Mouse (Mus musculus): ENCODE results near the gene Asphd2. TPM values are rescaled to one million over a fixed set of nuclear protein-coding genes. Genes with fewer than 3 reads are reported as not detected.

Asphd2 gene
- polyA plus RNA-seq, 1 experiment from 2014 or later, result 5.9 TPM

GRCm38 (mm10) chr5:112367338-112367737 lies 27.3 kb downstream of the Asphd2 start:
- ATAC-seq (replicated peaks; ENCODE audit: low FRiP score, low read depth), result no peak

GRCm38 (mm10) chr5:112366879-112367278 lies 27.8 kb downstream of the Asphd2 start:
- WGBS, result 94% methylated on average over 6 of the region's 6 CpGs
- no peaks in the 10 kb centered on the region for H3K4me1 ChIP-seq (replicated peaks; ENCODE audit: insufficient read depth, low read length)
- no peak overlapping the region for H3K9ac ChIP-seq (ENCODE audit: low read depth, low read length)
- no peaks in the 10 kb centered on the region for H3K9me3 ChIP-seq (replicated peaks; ENCODE audit: low read length)
- DNase-seq (ENCODE audit: low spot score), result no peak
- H3K36me3 ChIP-seq (ENCODE audit: insufficient read depth, low read length), result peaks cover 41% of the 10 kb centered on the region
- H3K4me3 ChIP-seq (replicated peaks; ENCODE audit: low read depth, low read length), result no peak overlapping the region
- ATAC-seq (replicated peaks; ENCODE audit: low FRiP score, low read depth), result no peak
- no peaks in the 10 kb centered on the region for H3K27me3 ChIP-seq (ENCODE audit: insufficient read depth, low read length)
- H3K27ac ChIP-seq, result no peak overlapping the region
- no peak overlapping the region for H3K4me2 ChIP-seq (ENCODE audit: low read length)
- TF ChIP-seq CTCF (IDR thresholded peaks at IDR 0.05; ENCODE audit: low read depth), result no peak

More at GRCm38 (mm10) chr5:112367338-112367737, 27.3 kb downstream of the Asphd2 start:
- 89% methylated on average over 4 of the region's 4 CpGs for WGBS
- H3K27ac ChIP-seq, result no peak overlapping the region
- H3K9ac ChIP-seq (ENCODE audit: low read depth, low read length), result no peak overlapping the region
- no peak for DNase-seq (ENCODE audit: low spot score)
- peaks cover 41% of the 10 kb centered on the region for H3K36me3 ChIP-seq (ENCODE audit: insufficient read depth, low read length)
- TF ChIP-seq CTCF (IDR thresholded peaks at IDR 0.05; ENCODE audit: low read depth), result peak; percentile 17; the same call in 1 of the 2 replicates
- no peak overlapping the region for H3K4me3 ChIP-seq (replicated peaks; ENCODE audit: low read depth, low read length)
- no peaks in the 10 kb centered on the region for H3K9me3 ChIP-seq (replicated peaks; ENCODE audit: low read length)
- H3K27me3 ChIP-seq (ENCODE audit: insufficient read depth, low read length), result no peaks in the 10 kb centered on the region
- no peaks in the 10 kb centered on the region for H3K4me1 ChIP-seq (replicated peaks; ENCODE audit: insufficient read depth, low read length)
- no peak overlapping the region for H3K4me2 ChIP-seq (ENCODE audit: low read length)

- no peak for TF ChIP-seq CTCF (IDR thresholded peaks at IDR 0.05; ENCODE audit: low read depth)
- H3K36me3 ChIP-seq (ENCODE audit: insufficient read depth, low read length), result peaks cover 34% of the 10 kb centered on the region
- ATAC-seq (replicated peaks; ENCODE audit: low FRiP score, low read depth), result no peak
These were observed 30.4 kb downstream of the Asphd2 start for GRCm38 (mm10) chr5:112364184-112364797.

GRCm38 (mm10) chr5:112360077-112360476 lies 34.6 kb downstream of the Asphd2 start:
- no peak for TF ChIP-seq CTCF (IDR thresholded peaks at IDR 0.05; ENCODE audit: low read depth)
- WGBS, result 90% methylated on average over 3 of the region's 3 CpGs
- ATAC-seq (replicated peaks; ENCODE audit: low FRiP score, low read depth) (no peak), DNase-seq (ENCODE audit: low spot score) (no peak)
- Histone ChIP-seq H3K9ac (ENCODE audit: low read depth, low read length) (no peak overlapping the region), H3K9me3 (replicated peaks; ENCODE audit: low read length) (no peaks in the 10 kb centered on the region), H3K27me3 (ENCODE audit: insufficient read depth, low read length) (no peaks in the 10 kb centered on the region), H3K4me1 (replicated peaks; ENCODE audit: insufficient read depth, low read length) (no peaks in the 10 kb centered on the region), H3K36me3 (ENCODE audit: insufficient read depth, low read length) (peaks cover 16% of the 10 kb centered on the region), H3K4me3 (replicated peaks; ENCODE audit: low read depth, low read length) (no peak overlapping the region), H3K27ac (no peak overlapping the region), H3K4me2 (ENCODE audit: low read length) (no peak overlapping the region)

More at GRCm38 (mm10) chr5:112364184-112364797, 30.4 kb downstream of the Asphd2 start:
- WGBS, result 73% methylated on average over 10 of the region's 10 CpGs
- no peak overlapping the region for H3K4me2 ChIP-seq (ENCODE audit: low read length)
- H3K4me3 ChIP-seq (replicated peaks; ENCODE audit: low read depth, low read length), result no peak overlapping the region
- no peak overlapping the region for H3K9ac ChIP-seq (ENCODE audit: low read depth, low read length)
- no peak overlapping the region for H3K27ac ChIP-seq
- H3K4me1 ChIP-seq (replicated peaks; ENCODE audit: insufficient read depth, low read length), result no peaks in the 10 kb centered on the region
- H3K27me3 ChIP-seq (ENCODE audit: insufficient read depth, low read length), result no peaks in the 10 kb centered on the region
- H3K9me3 ChIP-seq (replicated peaks; ENCODE audit: low read length), result no peaks in the 10 kb centered on the region
- no peak for DNase-seq (ENCODE audit: low spot score)

- H3K9ac ChIP-seq (ENCODE audit: low read depth, low read length), result no peak overlapping the region
- DNase-seq (ENCODE audit: low spot score) (no peak), ATAC-seq (replicated peaks; ENCODE audit: low FRiP score, low read depth) (no peak)
- no peak overlapping the region for H3K27ac ChIP-seq
- H3K27me3 ChIP-seq (ENCODE audit: insufficient read depth, low read length), result no peaks in the 10 kb centered on the region
- WGBS, result 95% methylated on average over 4 of the region's 4 CpGs
- H3K4me3 ChIP-seq (replicated peaks; ENCODE audit: low read depth, low read length), result no peak overlapping the region
- H3K4me1 ChIP-seq (replicated peaks; ENCODE audit: insufficient read depth, low read length), result no peaks in the 10 kb centered on the region
- TF ChIP-seq CTCF (IDR thresholded peaks at IDR 0.05; ENCODE audit: low read depth), result no peak
- no peak overlapping the region for H3K4me2 ChIP-seq (ENCODE audit: low read length)
- H3K9me3 ChIP-seq (replicated peaks; ENCODE audit: low read length), result no peaks in the 10 kb centered on the region
- H3K36me3 ChIP-seq (ENCODE audit: insufficient read depth, low read length), result peaks cover 13% of the 10 kb centered on the region
These were observed 35.1 kb downstream of the Asphd2 start for GRCm38 (mm10) chr5:112359520-112359919.

- WGBS, result 87% methylated on average over 9 of the region's 9 CpGs
- Histone ChIP-seq H3K27ac (no peak overlapping the region), H3K27me3 (ENCODE audit: insufficient read depth, low read length) (no peaks in the 10 kb centered on the region), H3K4me3 (replicated peaks; ENCODE audit: low read depth, low read length) (no peak overlapping the region), H3K4me2 (ENCODE audit: low read length) (no peak overlapping the region), H3K9ac (ENCODE audit: low read depth, low read length) (no peak overlapping the region), H3K4me1 (replicated peaks; ENCODE audit: insufficient read depth, low read length) (no peaks in the 10 kb centered on the region), H3K9me3 (replicated peaks; ENCODE audit: low read length) (no peaks in the 10 kb centered on the region), H3K36me3 (ENCODE audit: insufficient read depth, low read length) (peaks cover 11% of the 10 kb centered on the region)
- DNase-seq (ENCODE audit: low spot score) (no peak), ATAC-seq (replicated peaks; ENCODE audit: low FRiP score, low read depth) (peak; percentile 13; the same call in 1 of the 2 replicates)
- TF ChIP-seq CTCF (IDR thresholded peaks at IDR 0.05; ENCODE audit: low read depth), result no peak
These were observed 38.3 kb downstream of the Asphd2 start for GRCm38 (mm10) chr5:112356322-112356721.

All from kidney, postnatal 0 days (tissue).